Mouse (Mus musculus): ENCODE results near the gene Eefsec. TPM values are rescaled to one million over a fixed set of nuclear protein-coding genes. Genes with fewer than 3 reads are reported as not detected.

Eefsec gene
- polyA plus RNA-seq, 1 experiment from 2014 or later, result 31.1 TPM

DNA sequence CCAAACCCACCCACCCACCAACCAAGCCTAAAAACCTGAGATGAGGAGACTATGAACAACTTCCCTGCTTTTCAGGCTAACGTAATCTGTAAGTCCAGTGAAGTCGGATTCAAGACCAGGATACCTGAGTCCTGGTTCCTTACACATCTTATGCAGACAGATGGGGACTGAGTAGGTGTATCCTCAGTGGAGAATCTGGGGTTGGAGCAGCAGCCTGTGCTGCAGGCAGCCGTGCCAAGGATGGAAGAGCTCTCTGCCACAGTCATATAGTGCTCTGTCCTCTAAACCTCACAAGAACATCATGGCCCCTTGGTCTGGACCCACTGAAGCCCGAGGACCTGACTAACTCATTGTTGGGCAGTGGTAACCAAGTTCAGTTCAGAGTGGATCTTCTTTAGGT lies 169.1 kb downstream of the Eefsec start:
- H3K36me3 ChIP-seq (ENCODE audit: poor library complexity, severe bottlenecking), result no peaks in the 10 kb centered on the region
- no peak for ATAC-seq
- H3K9me3 ChIP-seq (replicated peaks), result no peaks in the 10 kb centered on the region
- H3K27me3 ChIP-seq, result no peaks in the 10 kb centered on the region
- WGBS, result 93% methylated on average over 4 of the region's 4 CpGs
- H3K4me1 ChIP-seq, result no peaks in the 10 kb centered on the region
- no peak overlapping the region for H3K27ac ChIP-seq
- no peak overlapping the region for H3K4me3 ChIP-seq
- no peak overlapping the region for H3K4me2 ChIP-seq
- no peak overlapping the region for H3K9ac ChIP-seq

DNA sequence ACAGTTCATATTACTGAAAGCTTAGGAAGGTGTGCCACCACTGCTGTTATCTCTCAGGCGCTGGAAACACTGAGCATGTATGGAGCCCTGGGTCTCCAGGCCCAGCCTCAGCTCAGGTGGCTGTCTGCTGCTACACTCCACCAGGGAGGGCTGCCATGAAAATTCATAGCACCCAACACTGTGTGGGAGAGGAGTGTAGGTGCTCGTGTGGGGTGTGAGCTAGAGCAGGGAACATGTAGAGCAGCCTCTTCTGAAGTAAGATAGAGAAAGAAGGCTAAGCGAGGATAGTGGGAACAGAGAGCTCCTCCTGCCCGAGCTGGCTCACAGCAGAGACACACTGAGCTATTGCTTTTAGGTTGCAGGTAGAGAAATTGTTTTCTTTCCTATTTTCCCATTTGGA lies 170.1 kb downstream of the Eefsec start:
- ATAC-seq, result no peak
- 83% methylated on average over 4 of the region's 4 CpGs for WGBS

DNA sequence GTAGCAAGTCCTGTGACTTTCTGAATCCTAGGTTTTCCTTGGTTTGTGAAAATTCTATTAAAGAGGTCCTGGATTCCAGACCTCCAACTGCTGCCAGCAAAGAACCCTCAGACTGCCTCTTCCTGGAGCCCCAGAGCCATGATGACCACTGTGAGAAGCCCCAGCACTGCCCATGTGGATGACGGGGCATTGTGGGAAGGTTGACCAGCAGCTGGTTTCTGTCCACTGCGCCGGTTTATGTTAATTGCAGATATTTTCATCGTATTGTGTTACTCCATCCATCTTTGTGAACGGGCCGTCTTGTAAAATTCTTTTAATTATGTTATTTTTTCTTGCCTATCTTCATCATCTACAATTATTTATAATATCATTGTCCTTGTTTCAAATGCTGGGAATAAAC lies 171.7 kb downstream of the Eefsec start:
- no peak overlapping the region for H3K4me3 ChIP-seq
- H3K9ac ChIP-seq, result no peak overlapping the region
- H3K4me1 ChIP-seq, result peaks cover 13% of the 10 kb centered on the region
- H3K9me3 ChIP-seq (replicated peaks), result no peaks in the 10 kb centered on the region
- H3K27me3 ChIP-seq, result no peaks in the 10 kb centered on the region
- no peaks in the 10 kb centered on the region for H3K36me3 ChIP-seq (ENCODE audit: poor library complexity, severe bottlenecking)
- WGBS, result 96% methylated on average over 6 of the region's 6 CpGs
- no peak overlapping the region for H3K27ac ChIP-seq
- no peak for ATAC-seq
- H3K4me2 ChIP-seq, result no peak overlapping the region

More for the DNA sequence above, 170.1 kb downstream of the Eefsec start:
- Histone ChIP-seq H3K4me2 (no peak overlapping the region), H3K36me3 (ENCODE audit: poor library complexity, severe bottlenecking) (no peaks in the 10 kb centered on the region), H3K9ac (no peak overlapping the region), H3K4me3 (no peak overlapping the region), H3K9me3 (replicated peaks) (no peaks in the 10 kb centered on the region), H3K4me1 (peaks cover 8% of the 10 kb centered on the region), H3K27ac (no peak overlapping the region), H3K27me3 (no peaks in the 10 kb centered on the region)

DNA sequence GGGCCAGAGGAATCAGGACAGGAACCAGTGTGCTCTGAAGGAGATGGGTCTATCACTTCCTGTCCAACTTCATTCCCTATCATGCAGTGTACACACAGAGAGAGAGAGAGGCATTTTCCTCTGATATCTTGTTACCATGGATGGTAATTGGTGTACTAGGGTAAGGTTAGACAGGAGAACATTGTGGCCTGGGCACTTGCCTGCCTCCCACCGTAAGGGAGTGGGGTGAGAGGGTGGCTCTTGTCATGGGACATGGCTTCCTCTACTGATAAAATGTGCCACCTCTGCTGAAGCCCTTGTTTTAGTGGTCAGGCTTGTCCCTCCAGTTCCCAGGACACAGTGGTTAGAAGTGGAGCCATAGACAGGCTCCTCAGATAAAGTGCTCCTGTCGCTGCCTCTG lies 178.4 kb downstream of the Eefsec start:
- H3K36me3 ChIP-seq (ENCODE audit: poor library complexity, severe bottlenecking), result no peaks in the 10 kb centered on the region
- no peak overlapping the region for H3K9ac ChIP-seq
- no peak overlapping the region for H3K4me3 ChIP-seq
- WGBS, result 96% methylated on average over 2 of the region's 2 CpGs
- H3K27ac ChIP-seq, result no peak overlapping the region
- H3K9me3 ChIP-seq (replicated peaks), result no peaks in the 10 kb centered on the region
- H3K4me1 ChIP-seq, result peaks cover 13% of the 10 kb centered on the region
- H3K4me2 ChIP-seq, result no peak overlapping the region
- ATAC-seq, result no peak
- H3K27me3 ChIP-seq, result no peaks in the 10 kb centered on the region

DNA sequence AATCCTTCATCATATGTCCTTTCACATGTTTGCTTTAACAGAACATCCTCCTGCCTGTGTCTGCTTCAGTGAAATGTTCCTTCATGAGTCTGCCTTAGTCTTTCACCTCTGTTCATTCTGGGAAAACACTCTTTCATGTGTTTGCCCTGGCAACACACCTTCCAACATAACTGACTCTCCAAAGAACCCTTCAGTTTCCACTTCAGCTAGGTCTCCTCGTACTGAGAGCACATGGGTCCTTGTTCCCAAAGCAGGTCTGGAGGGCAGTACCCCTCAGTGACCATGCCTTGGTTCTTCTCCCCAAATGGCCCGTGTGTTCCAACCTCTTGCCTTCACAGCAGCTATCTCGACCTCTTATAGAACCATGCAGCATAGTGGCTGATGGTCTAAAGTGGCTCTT lies 179.3 kb downstream of the Eefsec start:
- H3K4me3 ChIP-seq, result no peak overlapping the region
- H3K36me3 ChIP-seq (ENCODE audit: poor library complexity, severe bottlenecking), result no peaks in the 10 kb centered on the region
- ATAC-seq, result no peak
- H3K4me2 ChIP-seq, result no peak overlapping the region
- H3K9ac ChIP-seq, result no peak overlapping the region
- 80% methylated on average over 3 of the region's 3 CpGs for WGBS
- peaks cover 22% of the 10 kb centered on the region for H3K4me1 ChIP-seq
- no peaks in the 10 kb centered on the region for H3K9me3 ChIP-seq (replicated peaks)
- no peaks in the 10 kb centered on the region for H3K27me3 ChIP-seq
- H3K27ac ChIP-seq, result no peak overlapping the region

DNA sequence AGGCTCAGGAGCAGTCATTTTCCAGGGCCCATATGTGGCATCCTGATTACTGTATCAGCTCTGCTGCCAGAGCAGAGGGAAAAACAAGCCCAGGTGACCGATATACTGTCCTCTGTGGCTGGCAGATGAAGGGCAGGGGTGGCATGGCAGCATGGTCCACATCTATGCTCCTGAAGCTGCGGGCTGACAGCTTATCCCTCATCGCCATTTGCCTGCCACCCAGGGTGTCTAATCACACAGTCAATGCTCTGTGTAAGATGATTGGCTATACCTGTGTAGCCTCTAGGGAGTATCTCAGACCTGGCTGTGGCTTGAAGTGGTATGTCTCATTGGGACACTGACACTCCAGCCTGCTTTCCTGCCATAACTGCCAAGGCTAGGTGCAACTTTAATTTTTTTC lies 180.3 kb downstream of the Eefsec start:
- Histone ChIP-seq H3K36me3 (ENCODE audit: poor library complexity, severe bottlenecking) (no peaks in the 10 kb centered on the region), H3K27ac (no peak overlapping the region), H3K4me2 (no peak overlapping the region), H3K4me3 (no peak overlapping the region), H3K9me3 (replicated peaks) (no peaks in the 10 kb centered on the region), H3K9ac (no peak overlapping the region), H3K27me3 (no peaks in the 10 kb centered on the region), H3K4me1 (peaks cover 15% of the 10 kb centered on the region)
- whole genome bisulfite sequencing, result 86% methylated on average over 3 of the region's 3 CpGs
- ATAC-seq, result no peak

DNA sequence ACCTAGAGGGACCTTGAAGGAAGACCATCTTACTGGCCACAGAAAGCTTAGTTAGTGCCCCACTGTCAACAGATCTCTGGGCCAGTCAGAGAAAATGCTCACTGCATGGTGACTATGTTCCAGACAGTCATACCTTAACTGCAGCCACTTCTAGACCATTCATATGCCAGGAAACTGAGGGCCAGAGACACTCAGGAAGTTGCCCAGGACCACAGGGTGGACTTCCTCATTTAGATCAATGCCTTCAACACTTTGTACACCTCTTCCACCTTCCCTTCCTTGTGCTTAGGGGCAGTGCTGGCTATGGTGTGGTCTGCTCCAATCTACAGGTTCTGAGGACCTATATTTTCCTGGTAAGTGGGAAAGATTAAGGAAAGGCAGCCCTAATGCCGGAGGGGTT lies 181.0 kb downstream of the Eefsec start:
- H3K36me3 ChIP-seq (ENCODE audit: poor library complexity, severe bottlenecking), result no peaks in the 10 kb centered on the region
- WGBS, result 81% methylated on average over 1 of the region's 1 CpGs
- peaks cover 11% of the 10 kb centered on the region for H3K4me1 ChIP-seq
- no peaks in the 10 kb centered on the region for H3K27me3 ChIP-seq
- no peak overlapping the region for H3K9ac ChIP-seq
- no peak for ATAC-seq
- H3K27ac ChIP-seq, result no peak overlapping the region
- no peaks in the 10 kb centered on the region for H3K9me3 ChIP-seq (replicated peaks)
- no peak overlapping the region for H3K4me3 ChIP-seq
- no peak overlapping the region for H3K4me2 ChIP-seq

DNA sequence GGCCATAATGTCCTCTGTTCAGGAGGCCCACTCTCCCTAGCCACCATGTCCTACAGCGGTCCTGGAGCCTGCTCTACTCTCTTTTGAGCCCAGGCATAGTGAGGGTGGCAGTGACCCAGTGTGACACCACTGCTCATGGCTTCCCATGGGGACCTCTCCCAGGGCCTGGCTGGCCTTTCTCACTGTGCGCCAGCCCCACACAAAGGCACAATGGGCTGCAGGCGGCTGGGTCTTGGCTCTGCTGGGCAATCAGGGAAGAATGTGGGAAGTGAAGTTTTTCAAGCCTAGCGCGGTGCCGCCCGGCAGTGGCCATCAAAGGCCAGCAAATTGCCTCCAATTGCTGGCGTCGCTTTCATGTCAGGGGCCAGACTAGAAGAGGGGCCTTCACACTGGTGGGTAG lies 184.2 kb downstream of the Eefsec start:
- peak overlapping the region; percentile 10; the same call in 1 of the 2 replicates for H3K27ac ChIP-seq
- H3K4me2 ChIP-seq, result no peak overlapping the region
- H3K4me1 ChIP-seq, result peaks cover 11% of the 10 kb centered on the region
- H3K36me3 ChIP-seq (ENCODE audit: poor library complexity, severe bottlenecking), result peaks cover 11% of the 10 kb centered on the region; the same call in 1 of the 2 replicates
- no peaks in the 10 kb centered on the region for H3K9me3 ChIP-seq (replicated peaks)
- ATAC-seq, result no peak
- no peaks in the 10 kb centered on the region for H3K27me3 ChIP-seq
- H3K4me3 ChIP-seq, result no peak overlapping the region
- WGBS, result 24% methylated on average over 9 of the region's 9 CpGs
- H3K9ac ChIP-seq, result 0 out of 2 replicates have a peak overlapping the region, but pooled peaks have one; percentile 21

DNA sequence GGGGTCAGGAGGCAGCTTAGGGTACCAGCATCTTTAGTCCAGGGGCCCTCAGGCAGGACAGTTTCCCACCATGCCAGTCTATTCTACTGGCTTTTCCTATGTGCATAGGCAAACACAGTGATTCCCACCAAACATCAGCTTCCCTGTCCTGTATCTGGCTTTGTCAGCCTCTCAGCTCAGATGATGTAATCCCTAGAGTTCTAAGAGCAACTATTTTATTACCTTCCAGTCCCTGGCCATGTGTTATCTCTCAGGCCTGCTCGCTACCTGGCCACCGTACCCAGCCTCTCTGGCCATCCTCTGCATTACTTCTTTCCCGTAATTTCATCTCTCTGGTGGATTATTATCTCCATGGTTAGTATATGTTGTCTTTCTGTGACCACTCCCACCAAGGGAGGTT lies 185.7 kb downstream of the Eefsec start:
- WGBS, result 93% methylated on average over 3 of the region's 3 CpGs
- Histone ChIP-seq H3K36me3 (ENCODE audit: poor library complexity, severe bottlenecking) (peaks cover 13% of the 10 kb centered on the region; the same call in 1 of the 2 replicates), H3K4me1 (peaks cover 11% of the 10 kb centered on the region), H3K4me3 (no peak overlapping the region), H3K9ac (no peak overlapping the region), H3K27me3 (no peaks in the 10 kb centered on the region), H3K4me2 (no peak overlapping the region), H3K9me3 (replicated peaks) (no peaks in the 10 kb centered on the region), H3K27ac (no peak overlapping the region)
- ATAC-seq, result no peak

DNA sequence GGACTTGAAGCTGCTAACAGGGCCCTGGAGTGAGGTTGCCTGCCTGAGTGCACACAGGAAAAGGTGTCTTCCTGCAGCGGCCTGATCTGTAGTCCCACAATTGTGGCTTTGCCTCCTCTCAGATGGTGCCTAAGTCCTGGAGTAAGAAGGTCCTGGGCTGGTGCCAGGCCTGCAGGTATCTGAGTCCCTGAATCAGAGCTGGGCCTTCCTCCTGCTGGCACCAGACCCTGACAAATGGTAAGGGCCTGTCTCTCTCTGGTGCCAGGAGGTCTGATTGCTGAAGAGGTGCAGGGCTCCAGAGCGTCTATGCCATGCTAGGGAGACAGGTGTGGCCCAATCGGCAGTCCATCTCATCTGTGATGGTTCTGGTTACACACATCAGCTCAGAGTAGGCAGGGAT lies 186.7 kb downstream of the Eefsec start:
- Histone ChIP-seq H3K27ac (no peak overlapping the region), H3K4me2 (no peak overlapping the region), H3K27me3 (no peaks in the 10 kb centered on the region), H3K4me1 (peaks cover 11% of the 10 kb centered on the region), H3K4me3 (no peak overlapping the region), H3K9ac (no peak overlapping the region), H3K9me3 (replicated peaks) (no peaks in the 10 kb centered on the region), H3K36me3 (ENCODE audit: poor library complexity, severe bottlenecking) (peaks cover 13% of the 10 kb centered on the region; the same call in 1 of the 2 replicates)
- ATAC-seq, result no peak
- WGBS, result 89% methylated on average over 3 of the region's 3 CpGs

DNA sequence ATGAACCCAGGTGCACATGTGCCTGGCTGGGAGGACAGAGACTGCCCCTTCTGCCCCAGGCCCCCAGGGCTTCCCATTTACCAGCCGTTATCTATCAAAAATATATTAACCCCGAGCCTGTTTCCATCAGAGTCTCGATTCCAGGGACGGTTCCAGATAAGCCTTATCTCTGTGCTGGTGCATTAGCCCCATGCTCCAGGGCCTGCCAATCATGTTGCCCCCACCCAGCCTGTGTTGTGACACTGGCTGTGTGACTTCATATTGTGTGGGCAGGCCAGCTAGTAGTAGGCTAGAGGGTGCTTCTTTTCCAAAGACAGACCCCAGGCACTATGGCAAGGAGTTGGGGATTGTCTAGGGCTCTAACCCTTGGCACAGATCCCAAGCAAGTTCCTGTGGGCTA lies 190.9 kb downstream of the Eefsec start:
- Histone ChIP-seq H3K4me1 (no peaks in the 10 kb centered on the region), H3K9me3 (replicated peaks) (no peaks in the 10 kb centered on the region), H3K9ac (no peak overlapping the region), H3K36me3 (ENCODE audit: poor library complexity, severe bottlenecking) (peaks cover 13% of the 10 kb centered on the region; the same call in 1 of the 2 replicates), H3K4me3 (no peak overlapping the region), H3K4me2 (no peak overlapping the region), H3K27ac (no peak overlapping the region), H3K27me3 (no peaks in the 10 kb centered on the region)
- ATAC-seq, result no peak
- WGBS, result 90% methylated on average over 4 of the region's 4 CpGs

DNA sequence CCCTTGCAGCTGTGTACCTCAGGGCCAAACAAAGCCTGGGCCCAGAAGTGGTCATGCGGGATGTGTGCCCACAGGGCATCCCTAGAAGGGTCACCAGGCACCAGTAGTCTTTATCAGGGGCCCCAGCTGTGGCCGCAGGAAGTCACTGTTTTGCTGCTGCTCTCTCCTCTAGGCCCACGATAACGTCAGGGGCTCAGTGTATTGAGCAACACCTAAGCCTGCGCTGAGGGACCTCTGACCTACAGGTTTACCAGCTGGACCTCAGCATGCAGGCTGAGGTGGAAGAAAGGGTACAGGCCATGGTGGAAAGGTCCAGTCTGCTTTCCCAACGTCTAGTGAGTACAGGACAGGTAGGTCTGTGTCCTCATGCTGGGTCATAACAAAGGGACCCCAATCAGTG lies 192.3 kb downstream of the Eefsec start:
- Histone ChIP-seq H3K36me3 (ENCODE audit: poor library complexity, severe bottlenecking) (peaks cover 13% of the 10 kb centered on the region; the same call in 1 of the 2 replicates), H3K4me1 (no peaks in the 10 kb centered on the region), H3K4me2 (no peak overlapping the region), H3K27ac (no peak overlapping the region), H3K4me3 (no peak overlapping the region), H3K27me3 (no peaks in the 10 kb centered on the region), H3K9ac (no peak overlapping the region), H3K9me3 (replicated peaks) (no peaks in the 10 kb centered on the region)
- ATAC-seq, result no peak
- 77% methylated on average over 6 of the region's 6 CpGs for WGBS

DNA sequence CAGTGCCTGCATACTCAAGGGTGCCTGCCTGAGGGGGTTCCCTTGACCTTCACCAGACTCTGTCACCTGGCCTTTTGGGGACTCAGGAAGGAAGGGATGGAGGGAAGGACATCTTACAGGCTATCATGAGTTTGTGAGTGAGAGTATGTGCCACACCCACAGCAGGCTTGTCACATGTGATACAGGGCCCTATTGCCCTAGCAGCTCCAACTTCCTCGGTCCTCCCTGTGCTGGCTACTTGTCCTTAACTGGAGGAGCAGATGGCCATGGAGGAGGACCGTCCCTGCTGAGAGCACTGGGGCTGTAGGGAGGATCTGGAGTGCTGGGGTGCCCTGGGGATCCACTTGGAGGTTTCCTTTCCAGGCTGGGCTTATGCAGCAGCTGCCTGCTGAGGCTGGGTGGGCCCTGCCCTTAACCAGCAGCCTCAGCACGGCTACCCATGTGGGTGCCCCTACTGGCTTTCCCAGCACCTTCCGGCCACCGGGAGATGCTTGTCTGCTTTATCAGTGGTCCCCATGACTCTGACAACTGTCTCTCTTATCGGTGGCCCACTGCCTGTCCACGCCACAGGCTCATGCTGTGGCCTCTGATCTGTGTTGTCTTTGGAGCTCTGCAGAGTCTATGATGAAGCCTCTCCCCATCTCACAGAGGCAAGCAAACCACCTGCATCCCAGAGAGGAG lies 194.4 kb downstream of the Eefsec start:
- Histone ChIP-seq H3K27me3 (no peaks in the 10 kb centered on the region), H3K27ac (no peak overlapping the region), H3K4me2 (no peak overlapping the region), H3K4me3 (no peak overlapping the region), H3K4me1 (no peaks in the 10 kb centered on the region), H3K36me3 (ENCODE audit: poor library complexity, severe bottlenecking) (peaks cover 2% of the 10 kb centered on the region; the same call in 1 of the 2 replicates), H3K9me3 (replicated peaks) (no peaks in the 10 kb centered on the region), H3K9ac (no peak overlapping the region)
- WGBS, result 86% methylated on average over 7 of the region's 7 CpGs
- ATAC-seq, result no peak

All from forebrain, embryonic 13.5 days (tissue).